Mouse (Mus musculus): Measurements from ENCODE around the gene Tbx5. TPM values are rescaled to one million over a fixed set of nuclear protein-coding genes. Genes with fewer than 3 reads are reported as not detected.
A peak's percentile ranks its signal among the peaks of the same experiment; 100 is the strongest.

Gene Tbx5
- not detected in 2 replicates for polyA plus RNA-seq (2014; fragmentation: Nextera tagmentation; extraction: Ambion mirVana)

DNA sequence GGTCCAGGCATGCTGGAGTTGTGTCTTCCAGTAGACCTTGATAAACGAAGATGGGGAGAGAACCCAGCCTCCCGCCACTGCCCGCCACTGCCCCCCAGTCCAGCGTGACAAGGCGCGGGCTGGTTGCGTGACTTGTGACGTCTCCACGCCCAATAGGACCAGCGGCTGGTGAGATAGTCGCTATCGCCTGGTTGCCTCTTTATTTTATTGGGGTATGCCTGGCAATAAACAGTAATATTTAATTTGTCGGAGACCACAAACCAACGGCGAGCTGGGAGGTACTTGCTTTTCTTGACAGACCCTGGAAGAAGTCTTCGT is at the start of gene Tbx5:
Gene Tbx5, plus strand, starts transcription at position 190 of the 318 bp plus-strand sequence.
- H3K9ac ChIP-seq (ENCODE audit: low read length): no peak within 1 kb of the TSS
- peak; percentile 64 for DNase-seq (ENCODE audit: low spot score)
- H3K4me2 ChIP-seq (ENCODE audit: low read length): peak within 1 kb of the TSS; percentile 24
- no peak for ATAC-seq (replicated peaks; ENCODE audit: low FRiP score, low TSS enrichment, low read depth)
- no peak within 1 kb of the TSS for H3K27ac ChIP-seq (ENCODE audit: low read depth)
- H3K27me3 ChIP-seq (replicated peaks; ENCODE audit: control insufficient read depth, insufficient read depth, low read length): peaks cover 96% of the 10 kb centered on the region
- H3K4me1 ChIP-seq (replicated peaks; ENCODE audit: control insufficient read depth, insufficient read depth, low read length): no peaks in the 10 kb centered on the region
- H3K4me3 ChIP-seq (ENCODE audit: low read depth, low read length): no peak within 1 kb of the TSS
- H3K9me3 ChIP-seq (ENCODE audit: control insufficient read depth, low read length): no peaks in the 10 kb centered on the region
- H3K36me3 ChIP-seq (ENCODE audit: control insufficient read depth, insufficient read depth, low read length): no peaks in the 10 kb centered on the region
- 2% methylated on average over 16 of the region's 16 CpGs for WGBS

DNA sequence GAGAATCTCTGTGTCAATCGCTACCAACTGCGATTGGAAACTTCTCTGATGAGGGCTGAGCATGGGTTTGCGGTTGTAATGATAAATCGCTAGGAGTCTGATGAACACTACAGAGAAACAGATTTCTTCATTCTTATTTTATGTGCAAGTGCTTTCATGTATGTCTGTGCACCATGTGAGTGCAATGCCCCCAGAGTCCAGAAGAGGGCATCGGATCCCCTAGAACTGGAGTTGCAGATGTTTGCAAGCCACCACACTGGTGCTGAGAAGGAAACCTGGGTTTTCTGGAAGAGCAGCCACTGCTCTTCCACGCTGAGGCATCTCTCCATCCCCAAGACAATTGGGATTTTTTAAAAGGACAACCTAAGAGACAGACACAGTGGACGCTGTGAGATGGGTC is 46.5 kb upstream of the Tbx5 start:
- Histone ChIP-seq H3K9me3 (ENCODE audit: control insufficient read depth, low read length) (no peaks in the 10 kb centered on the region), H3K27me3 (replicated peaks; ENCODE audit: control insufficient read depth, insufficient read depth, low read length) (peaks cover 20% of the 10 kb centered on the region), H3K36me3 (ENCODE audit: control insufficient read depth, insufficient read depth, low read length) (no peaks in the 10 kb centered on the region), H3K4me3 (ENCODE audit: low read depth, low read length) (no peak overlapping the region), H3K4me1 (replicated peaks; ENCODE audit: control insufficient read depth, insufficient read depth, low read length) (no peaks in the 10 kb centered on the region), H3K27ac (ENCODE audit: low read depth) (no peak overlapping the region), H3K4me2 (ENCODE audit: low read length) (no peak overlapping the region), H3K9ac (ENCODE audit: low read length) (no peak overlapping the region)
- ATAC-seq (replicated peaks; ENCODE audit: low FRiP score, low TSS enrichment, low read depth) (no peak), DNase-seq (ENCODE audit: low spot score) (no peak)
- 84% methylated on average over 7 of the region's 7 CpGs for WGBS

DNA sequence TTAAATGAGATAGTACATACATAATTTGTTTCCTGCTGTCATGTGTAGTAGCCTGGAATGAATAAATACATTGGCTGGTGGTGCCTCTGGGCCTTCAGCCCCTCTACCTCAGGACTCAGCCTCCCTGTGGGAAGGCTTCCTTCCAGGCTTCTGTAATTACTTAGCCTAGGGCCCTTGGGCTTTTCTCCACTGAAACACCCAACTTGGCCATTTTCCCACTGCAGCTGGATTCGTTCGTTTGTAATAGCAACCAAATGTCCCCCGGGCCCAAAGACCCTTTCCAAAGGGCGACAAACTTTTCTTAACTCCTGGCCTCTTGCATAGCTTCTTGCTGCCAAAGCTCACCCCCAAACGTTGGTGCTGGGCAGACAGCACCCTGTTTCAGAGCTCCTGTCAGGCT is 40.8 kb upstream of the Tbx5 start:
- Histone ChIP-seq H3K9ac (ENCODE audit: low read length) (no peak overlapping the region), H3K36me3 (ENCODE audit: control insufficient read depth, insufficient read depth, low read length) (no peaks in the 10 kb centered on the region), H3K27ac (ENCODE audit: low read depth) (no peak overlapping the region), H3K27me3 (replicated peaks; ENCODE audit: control insufficient read depth, insufficient read depth, low read length) (peaks cover 67% of the 10 kb centered on the region), H3K4me2 (ENCODE audit: low read length) (no peak overlapping the region), H3K9me3 (ENCODE audit: control insufficient read depth, low read length) (no peaks in the 10 kb centered on the region), H3K4me3 (ENCODE audit: low read depth, low read length) (no peak overlapping the region), H3K4me1 (replicated peaks; ENCODE audit: control insufficient read depth, insufficient read depth, low read length) (no peaks in the 10 kb centered on the region)
- ATAC-seq (replicated peaks; ENCODE audit: low FRiP score, low TSS enrichment, low read depth) (no peak), DNase-seq (ENCODE audit: low spot score) (no peak)
- 52% methylated on average over 5 of the region's 5 CpGs for WGBS

DNA sequence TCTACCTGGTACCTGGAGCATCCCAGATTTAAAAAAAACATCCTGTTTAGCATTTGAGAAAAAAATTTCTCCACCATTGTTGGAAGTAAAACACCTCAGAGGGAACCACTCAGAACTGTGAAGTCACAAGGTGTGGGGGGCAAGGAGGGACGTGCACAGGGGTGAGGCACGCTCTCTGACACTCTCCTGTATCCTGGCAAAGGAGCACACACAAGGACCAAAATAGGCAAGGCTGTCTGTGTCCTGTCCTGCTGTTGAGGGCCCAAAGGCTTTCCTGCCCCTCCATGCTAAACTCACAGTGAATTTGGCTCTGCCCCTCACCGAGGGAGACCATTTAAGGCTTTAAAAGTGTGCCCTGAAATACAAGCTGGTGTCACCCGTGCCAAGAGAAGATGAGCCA is 38.5 kb upstream of the Tbx5 start:
- Histone ChIP-seq H3K9ac (ENCODE audit: low read length) (no peak overlapping the region), H3K27ac (ENCODE audit: low read depth) (no peak overlapping the region), H3K4me3 (ENCODE audit: low read depth, low read length) (no peak overlapping the region), H3K9me3 (ENCODE audit: control insufficient read depth, low read length) (no peaks in the 10 kb centered on the region), H3K27me3 (replicated peaks; ENCODE audit: control insufficient read depth, insufficient read depth, low read length) (peaks cover 83% of the 10 kb centered on the region), H3K4me1 (replicated peaks; ENCODE audit: control insufficient read depth, insufficient read depth, low read length) (no peaks in the 10 kb centered on the region), H3K4me2 (ENCODE audit: low read length) (no peak overlapping the region), H3K36me3 (ENCODE audit: control insufficient read depth, insufficient read depth, low read length) (no peaks in the 10 kb centered on the region)
- ATAC-seq (replicated peaks; ENCODE audit: low FRiP score, low TSS enrichment, low read depth) (no peak), DNase-seq (ENCODE audit: low spot score) (no peak)
- WGBS: 2% methylated on average over 4 of the region's 4 CpGs

DNA sequence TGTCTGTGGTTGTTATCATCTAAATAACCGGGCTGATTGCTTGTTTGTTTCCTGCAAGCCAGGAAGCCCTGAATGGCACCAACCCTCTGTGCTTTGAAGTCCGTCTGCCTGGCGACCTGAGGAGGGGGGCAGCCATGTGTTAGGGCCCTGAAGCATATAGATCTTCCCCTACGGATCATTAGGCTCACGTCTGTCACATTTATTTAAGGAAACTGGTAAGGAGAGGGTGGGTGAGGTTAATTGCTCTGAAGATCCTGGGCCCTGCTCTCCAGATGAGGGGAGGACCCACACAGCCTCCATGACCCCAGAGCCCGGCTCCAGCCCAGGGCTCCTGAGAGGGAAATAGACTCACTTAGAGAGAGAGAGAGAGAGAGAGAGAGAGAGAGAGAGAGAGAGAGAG is 37.1 kb upstream of the Tbx5 start:
- H3K36me3 ChIP-seq (ENCODE audit: control insufficient read depth, insufficient read depth, low read length): no peaks in the 10 kb centered on the region
- no peak for DNase-seq (ENCODE audit: low spot score)
- no peak overlapping the region for H3K4me2 ChIP-seq (ENCODE audit: low read length)
- no peak overlapping the region for H3K4me3 ChIP-seq (ENCODE audit: low read depth, low read length)
- no peak overlapping the region for H3K27ac ChIP-seq (ENCODE audit: low read depth)
- no peaks in the 10 kb centered on the region for H3K9me3 ChIP-seq (ENCODE audit: control insufficient read depth, low read length)
- WGBS: 1% methylated on average over 6 of the region's 6 CpGs
- no peaks in the 10 kb centered on the region for H3K4me1 ChIP-seq (replicated peaks; ENCODE audit: control insufficient read depth, insufficient read depth, low read length)
- ATAC-seq (replicated peaks; ENCODE audit: low FRiP score, low TSS enrichment, low read depth): no peak
- peaks cover 88% of the 10 kb centered on the region for H3K27me3 ChIP-seq (replicated peaks; ENCODE audit: control insufficient read depth, insufficient read depth, low read length)
- no peak overlapping the region for H3K9ac ChIP-seq (ENCODE audit: low read length)

DNA sequence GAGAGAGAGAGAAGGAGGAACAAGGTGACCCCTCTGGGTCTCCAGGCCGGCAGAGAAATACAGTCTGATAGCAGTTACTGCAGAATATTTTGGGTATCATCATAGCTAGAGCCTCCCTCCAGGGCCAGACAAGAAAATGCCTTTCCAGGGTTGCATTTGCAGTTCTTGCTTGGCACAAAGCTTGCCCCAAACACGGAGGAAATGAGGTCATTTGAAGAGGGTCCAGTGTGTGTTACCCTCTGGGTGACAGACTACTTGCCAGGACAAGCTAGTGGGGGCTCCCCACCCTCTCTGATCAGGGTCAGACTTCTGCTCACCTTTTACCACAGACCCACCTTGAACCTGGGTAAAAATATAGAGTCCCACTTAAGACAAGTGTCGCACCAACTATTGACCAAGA is 36.7 kb upstream of the Tbx5 start:
- H3K36me3 ChIP-seq (ENCODE audit: control insufficient read depth, insufficient read depth, low read length): no peaks in the 10 kb centered on the region
- H3K4me2 ChIP-seq (ENCODE audit: low read length): no peak overlapping the region
- ATAC-seq (replicated peaks; ENCODE audit: low FRiP score, low TSS enrichment, low read depth) (no peak), DNase-seq (ENCODE audit: low spot score) (no peak)
- no peak overlapping the region for H3K27ac ChIP-seq (ENCODE audit: low read depth)
- H3K9ac ChIP-seq (ENCODE audit: low read length): no peak overlapping the region
- H3K4me1 ChIP-seq (replicated peaks; ENCODE audit: control insufficient read depth, insufficient read depth, low read length): no peaks in the 10 kb centered on the region
- no peaks in the 10 kb centered on the region for H3K9me3 ChIP-seq (ENCODE audit: control insufficient read depth, low read length)
- no peak overlapping the region for H3K4me3 ChIP-seq (ENCODE audit: low read depth, low read length)
- peaks cover 92% of the 10 kb centered on the region for H3K27me3 ChIP-seq (replicated peaks; ENCODE audit: control insufficient read depth, insufficient read depth, low read length)
- WGBS: 12% methylated on average over 3 of the region's 3 CpGs

DNA sequence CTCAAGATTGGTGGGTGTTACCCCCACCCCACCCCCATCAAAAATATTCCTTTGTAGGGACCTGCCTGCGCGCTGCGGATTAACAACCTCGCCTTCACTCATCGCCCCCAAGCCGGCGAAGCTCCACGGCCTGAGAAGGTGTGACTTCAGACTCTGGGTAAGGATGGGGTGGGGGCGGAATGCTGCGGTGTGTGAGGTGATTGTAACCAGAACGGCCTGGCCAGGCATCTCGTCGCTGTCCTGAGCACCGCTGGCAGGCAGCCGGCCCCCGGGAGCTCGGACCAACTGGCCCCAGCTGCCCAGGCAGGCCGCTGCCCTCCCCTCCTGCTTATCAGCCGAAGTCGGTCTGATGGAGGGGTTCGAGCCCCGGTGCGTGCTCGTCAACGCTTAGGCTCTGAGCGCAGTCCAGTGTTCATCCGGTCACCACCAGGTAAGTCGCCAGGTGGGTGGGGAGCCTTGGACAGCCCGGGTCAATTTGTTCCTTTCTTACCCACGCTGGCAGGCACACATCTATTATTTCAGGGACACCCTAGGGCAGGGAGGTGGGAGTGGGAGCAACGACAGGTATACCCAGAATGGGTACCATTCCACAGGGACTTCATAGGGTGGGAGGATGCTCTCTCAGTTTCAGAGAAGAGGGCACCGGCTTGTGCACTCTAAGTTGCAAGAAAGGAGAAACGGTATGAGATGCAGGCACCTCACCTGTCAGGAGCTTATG is 35.9 kb upstream of the Tbx5 start:
- Histone ChIP-seq H3K4me2 (ENCODE audit: low read length) (no peak overlapping the region), H3K9ac (ENCODE audit: low read length) (no peak overlapping the region), H3K27me3 (replicated peaks; ENCODE audit: control insufficient read depth, insufficient read depth, low read length) (peaks cover 95% of the 10 kb centered on the region), H3K4me1 (replicated peaks; ENCODE audit: control insufficient read depth, insufficient read depth, low read length) (no peaks in the 10 kb centered on the region), H3K27ac (ENCODE audit: low read depth) (no peak overlapping the region), H3K9me3 (ENCODE audit: control insufficient read depth, low read length) (no peaks in the 10 kb centered on the region), H3K4me3 (ENCODE audit: low read depth, low read length) (no peak overlapping the region), H3K36me3 (ENCODE audit: control insufficient read depth, insufficient read depth, low read length) (no peaks in the 10 kb centered on the region)
- 2% methylated on average over 33 of the region's 33 CpGs for WGBS
- DNase-seq (ENCODE audit: low spot score) (no peak), ATAC-seq (replicated peaks; ENCODE audit: low FRiP score, low TSS enrichment, low read depth) (no peak)

DNA sequence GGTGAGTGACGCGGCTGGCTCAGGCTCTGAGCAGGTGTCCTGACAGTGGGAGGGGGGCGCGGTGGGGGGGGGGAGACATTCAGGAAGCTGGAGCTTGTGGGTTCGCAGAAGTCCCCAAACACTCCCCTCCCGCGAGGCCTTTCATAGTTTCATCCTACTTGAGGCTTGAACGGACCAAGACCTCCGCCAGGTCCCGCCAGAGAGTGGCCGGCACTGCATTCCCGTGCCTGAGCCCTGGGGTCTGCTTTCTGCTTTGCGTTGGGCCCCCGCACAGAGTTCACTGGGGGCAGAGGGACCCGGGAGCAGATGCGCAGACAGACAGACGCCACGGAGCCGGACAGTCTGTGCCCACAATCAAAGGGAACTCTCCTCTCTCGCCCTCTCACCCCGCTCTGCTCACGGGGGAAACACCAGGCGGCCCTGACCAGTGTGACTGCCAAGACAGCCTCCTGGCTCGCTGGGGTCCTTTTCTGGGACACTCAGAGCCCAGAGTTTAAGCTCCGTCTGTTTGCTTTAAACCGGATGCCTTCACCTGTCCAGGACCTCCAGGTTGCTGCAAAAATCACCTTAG is 34.8 kb upstream of the Tbx5 start:
- ATAC-seq (replicated peaks; ENCODE audit: low FRiP score, low TSS enrichment, low read depth): no peak
- 2% methylated on average over 26 of the region's 26 CpGs for WGBS
- Histone ChIP-seq H3K36me3 (ENCODE audit: control insufficient read depth, insufficient read depth, low read length) (no peaks in the 10 kb centered on the region), H3K9me3 (ENCODE audit: control insufficient read depth, low read length) (no peaks in the 10 kb centered on the region), H3K4me1 (replicated peaks; ENCODE audit: control insufficient read depth, insufficient read depth, low read length) (no peaks in the 10 kb centered on the region), H3K27ac (ENCODE audit: low read depth) (no peak overlapping the region), H3K27me3 (replicated peaks; ENCODE audit: control insufficient read depth, insufficient read depth, low read length) (peaks cover 99% of the 10 kb centered on the region), H3K9ac (ENCODE audit: low read length) (no peak overlapping the region), H3K4me2 (ENCODE audit: low read length) (no peak overlapping the region), H3K4me3 (ENCODE audit: low read depth, low read length) (no peak overlapping the region)
- DNase-seq (ENCODE audit: low spot score): no peak

DNA sequence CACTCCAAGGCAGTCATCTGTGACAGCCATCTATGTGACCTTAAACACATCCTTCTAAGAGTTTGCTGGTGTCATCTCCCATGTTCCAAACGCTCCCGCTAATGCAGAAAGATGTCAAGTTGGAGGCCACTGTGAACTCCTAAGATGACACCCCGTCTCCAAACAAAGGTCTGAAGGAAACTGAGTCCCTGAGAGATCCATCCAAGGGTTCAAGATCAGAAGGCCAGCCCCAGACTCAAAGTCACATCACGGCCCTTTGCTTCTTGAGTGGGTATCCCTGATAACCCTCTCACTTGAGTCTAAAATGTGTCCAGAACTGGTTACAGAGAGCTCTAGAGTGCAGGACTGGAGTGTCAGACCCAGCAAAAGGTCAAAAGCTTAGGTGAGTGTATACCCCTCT is 34.2 kb upstream of the Tbx5 start:
- Histone ChIP-seq H3K4me2 (ENCODE audit: low read length) (no peak overlapping the region), H3K27me3 (replicated peaks; ENCODE audit: control insufficient read depth, insufficient read depth, low read length) (peaks cover 100% of the 10 kb centered on the region), H3K9ac (ENCODE audit: low read length) (no peak overlapping the region), H3K27ac (ENCODE audit: low read depth) (no peak overlapping the region), H3K4me1 (replicated peaks; ENCODE audit: control insufficient read depth, insufficient read depth, low read length) (no peaks in the 10 kb centered on the region), H3K9me3 (ENCODE audit: control insufficient read depth, low read length) (no peaks in the 10 kb centered on the region), H3K36me3 (ENCODE audit: control insufficient read depth, insufficient read depth, low read length) (no peaks in the 10 kb centered on the region), H3K4me3 (ENCODE audit: low read depth, low read length) (no peak overlapping the region)
- DNase-seq (ENCODE audit: low spot score) (no peak), ATAC-seq (replicated peaks; ENCODE audit: low FRiP score, low TSS enrichment, low read depth) (no peak)
- 6% methylated on average over 4 of the region's 4 CpGs for WGBS
